Mouse (Mus musculus) ovary, postnatal 36 days (tissue): Measurements from ENCODE around the gene Rhpn2.

Experiments used
- DNase-seq: peaks from one replicate; pipeline ENCODE4 v3.0.0; 2022; ENCODE audit warnings: low spot score, mixed read lengths

Gene Rhpn2

GRCm38 (mm10) chr7:35347918-35348700 lies 14.1 kb downstream of the Rhpn2 start:
- DNase-seq = no peak

- no peak for DNase-seq
Measured at GRCm38 (mm10) chr7:35349022-35349421, 15.1 kb downstream of the Rhpn2 start.

GRCm38 (mm10) chr7:35349886-35350684 lies 16.1 kb downstream of the Rhpn2 start:
- no peak for DNase-seq

GRCm38 (mm10) chr7:35351155-35351554 lies 17.2 kb downstream of the Rhpn2 start:
- no peak for DNase-seq

- no peak for DNase-seq
Measured at GRCm38 (mm10) chr7:35353306-35353705, 19.3 kb downstream of the Rhpn2 start.

- DNase-seq = no peak
Measured at GRCm38 (mm10) chr7:35355303-35355872, 21.4 kb downstream of the Rhpn2 start.

- DNase-seq = no peak
Measured at GRCm38 (mm10) chr7:35357621-35358020, 23.7 kb downstream of the Rhpn2 start.

GRCm38 (mm10) chr7:35362253-35362652 lies 28.3 kb downstream of the Rhpn2 start:
- DNase-seq = no peak

GRCm38 (mm10) chr7:35362868-35363267 lies 28.9 kb downstream of the Rhpn2 start:
- no peak for DNase-seq

GRCm38 (mm10) chr7:35365161-35365910 lies 31.4 kb downstream of the Rhpn2 start:
- DNase-seq = no peak

- no peak for DNase-seq
Measured at GRCm38 (mm10) chr7:35371096-35371495, 37.1 kb downstream of the Rhpn2 start.

GRCm38 (mm10) chr7:35372483-35373017 lies 38.6 kb downstream of the Rhpn2 start:
- no peak for DNase-seq

GRCm38 (mm10) chr7:35373146-35373989 lies 39.4 kb downstream of the Rhpn2 start:
- no peak for DNase-seq

- no peak for DNase-seq
Measured at GRCm38 (mm10) chr7:35374265-35374664, 40.3 kb downstream of the Rhpn2 start.

GRCm38 (mm10) chr7:35376623-35377022 lies 42.7 kb downstream of the Rhpn2 start:
- no peak for DNase-seq

GRCm38 (mm10) chr7:35379492-35380119 lies 45.6 kb downstream of the Rhpn2 start:
- DNase-seq = no peak

GRCm38 (mm10) chr7:35380351-35380750 lies 46.4 kb downstream of the Rhpn2 start:
- no peak for DNase-seq

- DNase-seq = no peak
Measured at GRCm38 (mm10) chr7:35381861-35382260, 47.9 kb downstream of the Rhpn2 start.

- DNase-seq = no peak
Measured at GRCm38 (mm10) chr7:35382706-35383353, 48.9 kb downstream of the Rhpn2 start.

- no peak for DNase-seq
Measured at GRCm38 (mm10) chr7:35386525-35386952, 52.6 kb downstream of the Rhpn2 start.
